Mouse (Mus musculus) hindbrain, embryonic 13.5 days (tissue): Measurements from ENCODE around the gene Poc1a. TPM values are rescaled to one million over a fixed set of nuclear protein-coding genes. Genes with fewer than 3 reads are reported as not detected.
A peak's percentile ranks its signal among the peaks of the same experiment; 100 is the strongest.

Source experiments
- ATAC-seq: fragments of 200-750 bp; cut with Nextera tagmentation; 2 replicates; pipeline ENCODE4 v1.8.0; 2017; ENCODE audit warnings: moderate TSS enrichment; ENCODE audit not compliant: low FRiP score
- H3K27ac ChIP-seq: fragments of 300-500 bp; sonication (generic); 2 replicates; pipeline ENCODE4 v1.5.1; 2015; ENCODE audit warnings: inconsistent platforms, mild to moderate bottlenecking, moderate library complexity
- H3K27me3 ChIP-seq: fragments of 300-500 bp; sonication (generic); 2 replicates; pipeline ENCODE4 v1.6.1; 2015; ENCODE audit warnings: mild to moderate bottlenecking, inconsistent platforms
- H3K36me3 ChIP-seq: fragments of 300-500 bp; sonication (generic); 2 replicates; pipeline ENCODE4 v1.6.1; 2015; ENCODE audit warnings: mild to moderate bottlenecking, inconsistent platforms
- H3K4me1 ChIP-seq: fragments of 300-500 bp; sonication (generic); replicated peaks from 2 replicates; pipeline ENCODE4 v1.6.1; 2015; ENCODE audit warnings: inconsistent platforms
- H3K4me2 ChIP-seq: fragments of 300-500 bp; sonication (generic); 2 replicates; pipeline ENCODE4 v1.6.1; 2015; ENCODE audit warnings: inconsistent platforms, mild to moderate bottlenecking, moderate library complexity
- H3K4me3 ChIP-seq: fragments of 300-500 bp; sonication (generic); 2 replicates; pipeline ENCODE4 v1.5.1; 2015; ENCODE audit warnings: mild to moderate bottlenecking, inconsistent platforms
- H3K9ac ChIP-seq: fragments of 300-500 bp; sonication (generic); 2 replicates; pipeline ENCODE4 v1.6.1; 2015; ENCODE audit warnings: mild to moderate bottlenecking, inconsistent platforms
- H3K9me3 ChIP-seq: fragments of 300-500 bp; sonication (generic); 2 replicates; pipeline ENCODE4 v1.6.1; 2016; ENCODE audit warnings: inconsistent platforms
- WGBS: fragments of 180-500 bp; shearing (Covaris S2); methylation state at CpG from one replicate; pipeline ENCODE4 v1.1.7; 2015; 5-methylcytosine and 5-hydroxymethylcytosine counted together
- polyA plus RNA-seq: library from polyadenylated mRNA; unstranded; fragments of >200 nt; fragmentation: Nextera tagmentation; extraction: Ambion mirVana; gene quantifications from 2 replicates; pipeline ENCODE4 v1.2.1, GENCODE M21; 2015

The Poc1a gene
- polyA plus RNA-seq, 1 experiment from 2014 or later: 8.9 TPM

DNA sequence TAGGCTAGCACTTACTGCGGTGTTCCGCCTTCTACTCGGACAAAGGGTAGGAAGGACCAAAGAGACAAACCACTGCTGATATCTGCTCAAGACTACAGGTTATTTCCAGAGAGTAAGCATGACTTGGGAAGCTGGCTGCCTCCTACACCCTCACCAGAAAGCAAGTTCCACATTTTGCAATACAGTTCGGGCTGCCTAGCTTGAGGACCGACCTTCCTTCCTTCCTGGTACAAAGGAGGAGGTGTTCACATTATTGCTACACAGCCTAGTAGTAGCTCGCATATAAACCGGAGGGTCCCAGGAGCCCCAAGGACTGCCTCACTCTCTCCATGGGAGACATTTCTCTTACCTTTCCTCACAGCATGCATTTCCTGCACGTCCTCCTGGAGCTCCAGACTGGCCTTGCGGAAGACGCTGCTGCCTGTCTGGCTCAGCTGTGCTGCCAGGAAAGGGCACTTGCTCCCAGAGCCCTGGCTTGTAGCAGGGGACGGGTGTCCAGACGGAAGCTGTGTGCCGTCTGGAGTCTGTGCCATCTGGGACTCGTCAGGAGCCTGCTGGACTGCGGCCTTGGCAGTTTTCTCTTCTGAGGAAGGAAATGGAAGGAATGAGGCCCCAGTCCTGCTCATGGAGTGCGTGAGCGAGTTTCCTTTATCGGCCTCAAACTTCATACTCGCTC is 37.9 kb upstream of the Poc1a start:
- Histone ChIP-seq H3K4me2 (no peak overlapping the region), H3K9ac (0 out of 2 replicates have a peak overlapping the region, but pooled peaks have one; percentile 6), H3K4me1 (peaks cover 16% of the 10 kb centered on the region), H3K36me3 (peaks cover 59% of the 10 kb centered on the region), H3K9me3 (no peaks in the 10 kb centered on the region), H3K27ac (0 out of 2 replicates have a peak overlapping the region, but pooled peaks have one; percentile 15), H3K27me3 (no peaks in the 10 kb centered on the region), H3K4me3 (no peak overlapping the region)
- ATAC-seq: no peak
- 81% methylated on average over 19 of the region's 19 CpGs for WGBS

DNA sequence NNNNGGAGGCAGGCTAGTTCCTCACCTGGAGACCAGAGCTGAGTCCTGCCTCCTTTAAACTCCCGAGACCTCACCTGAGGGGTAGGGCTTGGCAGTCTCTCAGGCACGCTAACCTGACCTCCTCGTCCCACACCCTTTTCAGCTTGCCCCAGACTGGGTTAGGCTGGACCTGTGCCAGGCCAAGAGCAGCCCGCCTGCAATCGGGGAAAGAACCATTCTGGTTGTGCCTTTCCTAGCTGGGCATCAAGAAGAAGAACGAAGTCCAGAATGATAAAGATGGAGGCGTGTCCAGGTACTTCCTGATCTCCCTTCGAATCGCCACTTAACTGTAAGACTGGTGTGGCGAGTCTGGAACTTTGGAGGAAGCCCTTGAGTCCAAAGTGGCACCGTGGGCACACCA is 31.3 kb upstream of the Poc1a start:
- Histone ChIP-seq H3K4me2 (no peak overlapping the region), H3K4me1 (peaks cover 41% of the 10 kb centered on the region), H3K36me3 (0 out of 2 replicates have a peak, but pooled peaks cover 4% of the 10 kb centered on the region), H3K4me3 (no peak overlapping the region), H3K9ac (no peak overlapping the region), H3K27me3 (no peaks in the 10 kb centered on the region), H3K27ac (no peak overlapping the region), H3K9me3 (no peaks in the 10 kb centered on the region)
- no peak for ATAC-seq
- WGBS: 93% methylated on average over 11 of the region's 11 CpGs

DNA sequence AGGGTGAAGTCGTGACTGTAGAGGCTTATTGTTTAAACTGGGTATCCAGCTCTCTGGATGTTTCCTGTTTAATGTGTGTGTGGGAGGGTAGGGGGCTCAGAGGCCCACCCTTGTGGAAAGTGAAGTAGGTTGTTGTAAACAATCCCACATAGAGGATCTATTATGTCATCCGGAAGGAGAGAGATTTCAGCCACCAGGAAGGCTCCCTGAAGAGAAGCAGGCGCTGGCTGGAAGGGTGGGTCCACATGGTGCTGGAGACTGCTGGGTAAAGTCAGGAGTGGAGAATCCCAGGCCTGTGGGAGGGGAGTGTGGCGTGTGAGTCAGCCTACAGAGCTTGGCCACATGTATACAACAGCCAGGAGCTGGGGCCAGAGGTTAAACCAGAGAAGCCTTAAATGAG is 30.6 kb upstream of the Poc1a start:
- 0 out of 2 replicates have a peak, but pooled peaks cover 2% of the 10 kb centered on the region for H3K36me3 ChIP-seq
- no peak overlapping the region for H3K27ac ChIP-seq
- H3K9ac ChIP-seq: no peak overlapping the region; the same call in 1 of the 2 replicates
- no peak for ATAC-seq
- peaks cover 41% of the 10 kb centered on the region for H3K4me1 ChIP-seq
- no peak overlapping the region for H3K4me2 ChIP-seq
- no peak overlapping the region for H3K4me3 ChIP-seq
- WGBS: 66% methylated on average over 4 of the region's 4 CpGs
- no peaks in the 10 kb centered on the region for H3K27me3 ChIP-seq
- no peaks in the 10 kb centered on the region for H3K9me3 ChIP-seq

DNA sequence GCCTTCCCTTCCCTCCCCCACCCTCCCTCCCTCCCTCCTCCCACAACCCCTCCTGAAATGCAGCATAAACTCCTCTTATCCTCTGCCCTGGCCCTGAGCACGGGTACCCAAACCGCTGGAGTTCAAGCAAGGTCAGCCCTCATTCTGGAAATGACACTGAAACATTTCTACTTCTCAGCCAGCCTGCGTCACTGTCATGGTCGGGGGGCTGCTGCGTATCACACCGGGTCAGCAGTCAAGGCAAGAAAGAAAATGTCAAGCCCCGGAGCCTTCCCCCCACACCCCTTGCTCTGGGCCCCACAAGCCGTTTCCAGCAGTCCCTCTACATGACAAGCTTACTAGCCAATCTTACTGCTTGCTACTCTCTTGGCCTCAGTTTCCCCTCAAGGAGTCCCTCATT is 29.8 kb upstream of the Poc1a start:
- Histone ChIP-seq H3K4me2 (no peak overlapping the region), H3K4me3 (no peak overlapping the region), H3K9me3 (no peaks in the 10 kb centered on the region), H3K9ac (no peak overlapping the region), H3K27me3 (no peaks in the 10 kb centered on the region; the same call in 1 of the 2 replicates), H3K27ac (no peak overlapping the region), H3K36me3 (no peaks in the 10 kb centered on the region), H3K4me1 (peaks cover 40% of the 10 kb centered on the region)
- no peak for ATAC-seq
- WGBS: 80% methylated on average over 8 of the region's 8 CpGs

DNA sequence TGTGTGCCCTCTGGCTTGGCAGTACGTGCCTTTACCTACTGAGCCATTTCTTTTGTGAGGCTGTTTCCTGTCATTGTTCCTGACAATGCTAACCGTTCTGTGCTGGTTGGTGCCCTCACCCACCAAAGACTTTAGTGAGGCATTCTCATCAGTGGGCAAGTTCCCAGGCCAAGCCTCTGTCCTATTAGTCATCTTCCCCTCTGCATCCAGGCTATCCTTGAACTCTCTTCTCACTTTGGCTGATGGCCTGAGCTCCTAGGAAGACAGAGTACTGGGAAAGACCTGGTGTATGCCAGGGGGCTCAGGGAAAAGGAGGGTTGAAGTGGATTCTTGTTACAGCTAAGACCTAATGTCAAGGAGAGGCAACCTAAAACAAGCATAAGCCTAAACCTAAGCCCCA is 26.9 kb upstream of the Poc1a start:
- no peaks in the 10 kb centered on the region for H3K9me3 ChIP-seq
- H3K4me3 ChIP-seq: no peak overlapping the region
- ATAC-seq: no peak
- WGBS: 75% methylated on average over 2 of the region's 2 CpGs
- H3K27ac ChIP-seq: no peak overlapping the region
- no peaks in the 10 kb centered on the region for H3K36me3 ChIP-seq
- H3K9ac ChIP-seq: no peak overlapping the region
- H3K4me2 ChIP-seq: no peak overlapping the region
- H3K27me3 ChIP-seq: peaks cover 3% of the 10 kb centered on the region; the same call in 1 of the 2 replicates
- peaks cover 15% of the 10 kb centered on the region for H3K4me1 ChIP-seq

DNA sequence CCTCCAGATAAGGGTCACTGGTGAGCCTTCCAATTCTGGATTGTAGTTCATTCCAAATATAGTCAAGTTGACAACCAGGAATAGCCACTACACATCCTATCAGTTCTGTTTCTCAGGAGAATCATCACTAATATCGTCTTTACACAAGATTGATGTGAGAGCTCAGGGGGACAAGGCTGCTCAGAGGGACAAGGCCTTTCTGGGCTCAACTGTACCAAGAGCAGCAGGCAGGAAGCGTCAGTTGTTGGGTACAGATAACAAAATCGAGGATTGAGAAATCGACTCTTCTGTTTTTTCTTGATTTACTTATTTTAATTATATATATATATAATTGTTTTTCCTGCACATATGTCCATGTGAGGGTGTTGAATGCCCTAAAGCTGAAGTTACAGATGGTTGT is 22.4 kb upstream of the Poc1a start:
- H3K4me3 ChIP-seq: no peak overlapping the region
- no peak overlapping the region for H3K4me2 ChIP-seq
- H3K27me3 ChIP-seq: peaks cover 3% of the 10 kb centered on the region; the same call in 1 of the 2 replicates
- ATAC-seq: no peak
- no peak overlapping the region for H3K9ac ChIP-seq
- 93% methylated on average over 4 of the region's 4 CpGs for WGBS
- H3K27ac ChIP-seq: no peak overlapping the region
- no peaks in the 10 kb centered on the region for H3K4me1 ChIP-seq
- no peaks in the 10 kb centered on the region for H3K9me3 ChIP-seq
- no peaks in the 10 kb centered on the region for H3K36me3 ChIP-seq

DNA sequence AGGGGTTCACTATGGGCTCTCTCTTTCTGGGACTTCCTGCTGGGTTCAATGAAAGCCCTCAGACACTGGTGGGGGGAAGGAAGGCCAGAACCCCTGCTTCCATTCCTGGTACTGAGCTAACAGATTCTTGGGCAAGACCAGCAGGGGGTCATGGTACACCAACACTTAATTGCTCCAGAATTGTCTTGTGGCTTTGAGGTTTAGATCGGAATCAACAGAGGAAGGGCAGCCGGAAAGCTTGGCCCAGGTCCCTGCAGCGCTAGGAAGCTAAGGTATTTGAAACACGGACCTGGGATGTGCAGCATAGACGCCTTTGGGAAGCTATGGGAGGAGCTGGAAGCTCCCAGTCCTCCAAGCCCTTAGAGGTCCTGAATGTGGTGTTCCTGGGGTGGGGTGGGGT is 21.9 kb upstream of the Poc1a start:
- WGBS: 76% methylated on average over 5 of the region's 5 CpGs

DNA sequence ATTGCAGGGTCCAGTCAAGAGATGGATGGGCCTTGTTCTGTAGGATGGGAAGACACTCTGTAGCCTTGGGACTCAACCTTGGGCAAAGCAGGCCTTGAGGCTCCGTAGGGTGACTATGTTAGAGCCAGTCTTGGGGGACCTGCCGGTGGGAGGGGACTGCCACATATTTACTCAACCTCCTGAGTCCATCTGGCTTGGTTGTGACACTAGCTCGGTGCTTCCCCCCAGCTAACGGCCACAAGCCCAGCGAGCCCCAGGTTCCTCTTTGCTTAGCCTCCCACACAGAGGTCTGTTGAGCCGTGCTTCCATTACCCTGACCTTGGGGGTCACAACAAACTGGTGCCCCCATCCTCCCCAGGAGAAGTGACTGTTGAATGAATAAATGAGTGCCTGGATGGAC is 19.8 kb upstream of the Poc1a start:
- Histone ChIP-seq H3K27me3 (peaks cover 3% of the 10 kb centered on the region; the same call in 1 of the 2 replicates), H3K4me2 (no peak overlapping the region), H3K9ac (no peak overlapping the region), H3K4me3 (no peak overlapping the region), H3K9me3 (no peaks in the 10 kb centered on the region), H3K36me3 (no peaks in the 10 kb centered on the region), H3K4me1 (no peaks in the 10 kb centered on the region), H3K27ac (no peak overlapping the region)
- no peak for ATAC-seq
- WGBS: 89% methylated on average over 6 of the region's 6 CpGs

More for the DNA sequence above, 21.9 kb upstream of the Poc1a start:
- Histone ChIP-seq H3K4me2 (no peak overlapping the region), H3K27me3 (peaks cover 3% of the 10 kb centered on the region; the same call in 1 of the 2 replicates), H3K4me1 (no peaks in the 10 kb centered on the region), H3K36me3 (no peaks in the 10 kb centered on the region), H3K9me3 (no peaks in the 10 kb centered on the region), H3K9ac (no peak overlapping the region), H3K27ac (no peak overlapping the region), H3K4me3 (no peak overlapping the region)
- ATAC-seq: no peak

DNA sequence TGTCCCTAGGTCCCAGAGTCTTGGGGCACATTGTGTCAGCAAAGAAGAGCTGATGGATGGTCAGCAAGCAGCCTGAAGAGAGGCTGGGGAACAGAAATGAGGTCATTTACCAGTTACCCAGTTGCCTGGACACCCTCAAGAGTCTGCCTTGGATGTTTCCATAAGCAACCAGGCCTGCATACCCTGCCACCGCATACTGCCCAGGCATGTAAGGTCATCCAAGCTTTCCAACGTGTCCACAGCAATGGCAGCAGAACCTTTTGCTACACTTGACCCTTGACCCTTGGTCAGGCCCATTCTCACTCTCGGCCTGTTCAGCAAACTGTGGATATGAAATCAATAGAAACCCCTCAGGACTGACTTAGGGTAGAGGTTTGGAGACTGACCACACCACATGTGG is 19.4 kb upstream of the Poc1a start:
- Histone ChIP-seq H3K27ac (no peak overlapping the region), H3K9me3 (no peaks in the 10 kb centered on the region), H3K4me1 (no peaks in the 10 kb centered on the region), H3K4me2 (no peak overlapping the region), H3K27me3 (no peaks in the 10 kb centered on the region), H3K9ac (no peak overlapping the region), H3K36me3 (no peaks in the 10 kb centered on the region), H3K4me3 (no peak overlapping the region)
- no peak for ATAC-seq
- 77% methylated on average over 3 of the region's 3 CpGs for WGBS

DNA sequence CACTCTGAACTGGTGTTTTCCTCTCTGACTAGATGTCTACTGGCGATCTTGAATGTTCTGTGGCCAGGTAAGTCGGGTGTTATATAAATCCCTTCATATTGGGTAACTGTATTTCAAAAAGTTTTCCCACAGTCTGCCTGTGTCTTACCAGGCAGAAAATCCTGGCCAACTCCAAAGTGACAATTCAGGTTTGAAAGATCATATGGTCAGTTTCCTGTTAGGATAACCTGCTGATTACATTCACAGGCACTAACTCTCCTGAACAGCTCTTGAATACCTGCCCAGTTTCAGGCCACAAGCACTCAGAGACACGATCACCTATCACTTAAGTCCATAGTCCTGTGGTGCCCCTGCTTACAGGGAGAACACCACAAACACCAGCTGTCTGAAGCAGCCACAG is 18.8 kb upstream of the Poc1a start:
- Histone ChIP-seq H3K9ac (no peak overlapping the region), H3K36me3 (no peaks in the 10 kb centered on the region), H3K4me3 (no peak overlapping the region), H3K27ac (no peak overlapping the region), H3K4me1 (no peaks in the 10 kb centered on the region), H3K4me2 (no peak overlapping the region), H3K9me3 (no peaks in the 10 kb centered on the region), H3K27me3 (no peaks in the 10 kb centered on the region)
- no peak for ATAC-seq
- WGBS: 86% methylated on average over 3 of the region's 3 CpGs

DNA sequence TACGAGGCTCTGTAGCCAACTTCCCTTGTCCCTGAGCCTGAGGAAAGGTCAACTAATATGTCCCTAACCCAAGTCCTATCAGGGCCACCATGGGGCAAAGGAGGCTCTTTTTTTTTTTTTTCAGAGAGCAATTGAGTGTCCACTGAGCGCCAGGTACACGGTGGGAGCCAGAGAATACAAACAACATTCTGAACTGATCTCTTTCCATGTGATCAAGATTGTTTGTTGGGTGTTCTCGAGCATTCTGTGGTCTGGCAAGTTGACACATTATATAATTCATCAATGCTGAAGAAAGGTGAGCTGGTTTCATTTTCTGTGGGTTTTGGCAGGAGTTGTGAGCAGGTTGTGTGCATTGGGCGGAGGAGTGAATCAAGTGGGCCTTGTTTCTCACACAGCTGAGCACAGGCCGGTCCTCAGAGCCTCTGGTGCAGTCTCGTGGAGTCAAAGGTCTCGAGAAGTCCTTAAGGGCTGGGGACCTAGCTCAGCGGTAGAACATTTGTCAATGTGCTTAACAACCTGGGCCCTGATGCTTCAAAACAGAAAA is 17.4 kb upstream of the Poc1a start:
- Histone ChIP-seq H3K27ac (no peak overlapping the region), H3K27me3 (no peaks in the 10 kb centered on the region), H3K4me3 (no peak overlapping the region), H3K9me3 (no peaks in the 10 kb centered on the region), H3K9ac (no peak overlapping the region), H3K36me3 (no peaks in the 10 kb centered on the region), H3K4me1 (peaks cover 4% of the 10 kb centered on the region), H3K4me2 (no peak overlapping the region)
- ATAC-seq: no peak
- WGBS: 83% methylated on average over 9 of the region's 9 CpGs

DNA sequence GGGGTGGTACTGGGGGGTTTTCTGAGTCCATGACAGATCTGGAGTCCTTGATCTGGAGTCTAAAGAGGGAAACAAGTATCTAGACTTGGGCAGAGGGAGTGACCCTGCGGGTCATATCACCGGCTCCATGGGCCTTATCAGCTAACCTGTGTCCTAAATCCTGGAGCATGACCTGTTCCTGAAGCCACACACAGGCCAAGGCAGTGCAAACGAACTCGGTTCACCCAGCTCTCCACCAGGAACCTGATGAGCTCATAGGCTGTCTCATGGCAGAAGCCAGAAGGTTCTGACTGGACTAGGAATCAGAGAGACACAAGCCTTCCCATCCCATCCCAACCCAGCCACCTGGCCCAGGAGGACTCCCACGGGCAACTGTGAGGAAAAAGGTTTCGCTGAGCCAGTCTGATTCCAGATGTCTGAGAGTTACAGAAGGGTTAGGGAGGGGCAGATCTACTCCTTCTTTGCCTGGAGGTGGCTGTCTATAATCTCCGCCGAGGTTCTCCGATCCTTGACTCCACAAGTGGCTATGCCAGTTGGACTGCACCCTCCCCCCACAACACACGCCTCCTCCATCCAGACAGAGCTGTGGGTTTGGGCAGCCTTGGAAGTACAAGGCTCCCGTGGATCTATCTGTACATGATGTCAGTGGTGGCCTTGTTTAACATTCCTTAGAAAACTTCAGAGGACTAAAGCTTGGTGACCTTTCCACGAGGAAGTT is 15.3 kb upstream of the Poc1a start:
- Histone ChIP-seq H3K4me2 (no peak overlapping the region), H3K4me1 (peaks cover 24% of the 10 kb centered on the region), H3K4me3 (no peak overlapping the region), H3K36me3 (no peaks in the 10 kb centered on the region), H3K27me3 (no peaks in the 10 kb centered on the region), H3K9me3 (no peaks in the 10 kb centered on the region), H3K9ac (no peak overlapping the region), H3K27ac (no peak overlapping the region)
- no peak for ATAC-seq
- 87% methylated on average over 12 of the region's 12 CpGs for WGBS
